Mouse (Mus musculus) kidney, postnatal 36 days (tissue): Measurements from ENCODE around the gene Apoc4.

ENCODE experiments used
- DNase-seq, 2 experiments: peaks; one replicate each; pipeline ENCODE4 v3.0.0; 2021 to 2022; ENCODE audit warnings: mixed read lengths in 2 of 2

Apoc4 gene

GRCm38 (mm10) chr7:19681202-19681694 is at the start of gene Apoc4, which contains the start of gene Gm44805:
Gene Apoc4, minus strand, starts transcription at chr7:19681479.
Gene Gm44805, minus strand, starts transcription at chr7:19681423.
- DNase-seq: no peak

GRCm38 (mm10) chr7:19726541-19726940 is 45.3 kb upstream of the Apoc4 start:
- peak in 1 of 2 experiments; percentile 24 for DNase-seq

- peak in 1 of 2 experiments; percentile 60 for DNase-seq
These were observed 42.9 kb upstream of the Apoc4 start for GRCm38 (mm10) chr7:19724167-19724566.

GRCm38 (mm10) chr7:19722754-19723195 is 41.5 kb upstream of the Apoc4 start:
- DNase-seq: peak; percentile 76 to 78

- DNase-seq: no peak
These were observed 37.9 kb upstream of the Apoc4 start for GRCm38 (mm10) chr7:19719200-19719599.

- no peak for DNase-seq
These were observed 37.1 kb upstream of the Apoc4 start for GRCm38 (mm10) chr7:19718297-19718952.

GRCm38 (mm10) chr7:19717346-19717745 is 36.1 kb upstream of the Apoc4 start:
- no peak for DNase-seq

- no peak for DNase-seq
These were observed 35.5 kb upstream of the Apoc4 start for GRCm38 (mm10) chr7:19716822-19717221.

GRCm38 (mm10) chr7:19716055-19716682 is 34.9 kb upstream of the Apoc4 start:
- no peak for DNase-seq

GRCm38 (mm10) chr7:19715239-19716054 is 34.2 kb upstream of the Apoc4 start, which contains the start of gene Tomm40:
Gene Tomm40, minus strand, starts transcription at chr7:19715438.
- peak; percentile 99 to 100 for DNase-seq

GRCm38 (mm10) chr7:19714836-19715235 is 33.6 kb upstream of the Apoc4 start:
- no peak for DNase-seq

- no peak for DNase-seq
These were observed 32.3 kb upstream of the Apoc4 start for GRCm38 (mm10) chr7:19713598-19713997.

GRCm38 (mm10) chr7:19713196-19713595 is 31.9 kb upstream of the Apoc4 start:
- DNase-seq: peak in 1 of 2 experiments; percentile 53

GRCm38 (mm10) chr7:19712414-19712813 is 31.1 kb upstream of the Apoc4 start:
- peak in 1 of 2 experiments; percentile 37 for DNase-seq

GRCm38 (mm10) chr7:19710650-19711049 is 29.4 kb upstream of the Apoc4 start:
- DNase-seq: no peak

GRCm38 (mm10) chr7:19705271-19705670 is 24.0 kb upstream of the Apoc4 start:
- no peak for DNase-seq

- DNase-seq: no peak
These were observed 23.2 kb upstream of the Apoc4 start for GRCm38 (mm10) chr7:19704475-19704874.

GRCm38 (mm10) chr7:19702859-19703555 is 21.7 kb upstream of the Apoc4 start:
- DNase-seq: no peak

- peak; percentile 88 to 93 for DNase-seq
These were observed 19.9 kb upstream of the Apoc4 start for GRCm38 (mm10) chr7:19701069-19701761.

- DNase-seq: no peak
These were observed 19.2 kb upstream of the Apoc4 start for GRCm38 (mm10) chr7:19700299-19701068.

- no peak for DNase-seq
These were observed 18.5 kb upstream of the Apoc4 start for GRCm38 (mm10) chr7:19699827-19700148.
